Mouse (Mus musculus) ZHBTc4 (cell line): ENCODE data around the gene Vmn1r188.
A peak's percentile ranks its signal among the peaks of the same experiment; 100 is the strongest.
"Not testable (repeated sequence)": the region's sequence is repeated elsewhere in the genome, so short reads cannot be mapped to it uniquely, and the experiment has no call there.

ENCODE experiments used
- DNase-seq: peaks from one replicate; pipeline ENCODE4 v3.0.0-alpha.2; 2011; ENCODE audit warnings: low read depth, low spot score

Vmn1r188 gene

GRCm38 (mm10) chr13:22084140-22084539 lies at the start of gene Vmn1r188:
TSS of gene Vmn1r188 (plus strand) at chr13:22084440.
- DNase-seq: not testable (repeated sequence)

- DNase-seq: peak; percentile 60
These were observed 49.6 kb upstream of the Vmn1r188 start for GRCm38 (mm10) chr13:22034443-22035266.

GRCm38 (mm10) chr13:22035267-22036148 lies 48.7 kb upstream of the Vmn1r188 start, which contains the start of the genes Hist1h2ah and Hist1h2bk:
TSS of gene Hist1h2ah (minus strand) at chr13:22035568.
TSS of gene Hist1h2bk (plus strand) at chr13:22035870.
- DNase-seq: peak; percentile 97

GRCm38 (mm10) chr13:22036149-22036956 lies 47.9 kb upstream of the Vmn1r188 start:
- DNase-seq: peak; percentile 69

- no peak for DNase-seq
These were observed 47.3 kb upstream of the Vmn1r188 start for GRCm38 (mm10) chr13:22036986-22037385.

- no peak for DNase-seq
These were observed 46.8 kb upstream of the Vmn1r188 start for GRCm38 (mm10) chr13:22037415-22037814.

GRCm38 (mm10) chr13:22039364-22039763 lies 44.9 kb upstream of the Vmn1r188 start:
- no peak for DNase-seq

- peak; percentile 54 for DNase-seq
These were observed 44.2 kb upstream of the Vmn1r188 start for GRCm38 (mm10) chr13:22039951-22040463.

GRCm38 (mm10) chr13:22040464-22041141 lies 43.6 kb upstream of the Vmn1r188 start:
- DNase-seq: peak; percentile 72

GRCm38 (mm10) chr13:22041142-22041536 lies 43.1 kb upstream of the Vmn1r188 start, which contains the start of gene Hist1h4i:
TSS of gene Hist1h4i (minus strand) at chr13:22041362.
- peak; percentile 96 for DNase-seq

GRCm38 (mm10) chr13:22041651-22042567 lies 42.3 kb upstream of the Vmn1r188 start:
- peak; percentile 59 for DNase-seq

GRCm38 (mm10) chr13:22042568-22043502 lies 41.4 kb upstream of the Vmn1r188 start, which contains the start of the genes Hist1h2ag and Hist1h2bj:
TSS of gene Hist1h2ag (minus strand) at chr13:22042944.
TSS of gene Hist1h2bj (plus strand) at chr13:22043214.
- DNase-seq: peak; percentile 98

- peak; percentile 81 for DNase-seq
These were observed 40.5 kb upstream of the Vmn1r188 start for GRCm38 (mm10) chr13:22043503-22044431.

GRCm38 (mm10) chr13:22044432-22045155 lies 39.6 kb upstream of the Vmn1r188 start:
- DNase-seq: no peak

GRCm38 (mm10) chr13:22045311-22045710 lies 38.9 kb upstream of the Vmn1r188 start:
- DNase-seq: no peak

GRCm38 (mm10) chr13:22049041-22049440 lies 35.2 kb upstream of the Vmn1r188 start:
- DNase-seq: no peak
